Mouse (Mus musculus) liver, embryonic 14.5 days (tissue): ENCODE measurements around the gene Rps6ka2.

Experiments used
- CTCF ChIP-seq: IDR thresholded peaks from 2 replicates; pipeline ENCODE4 v1.5.1; 2016; ENCODE audit warnings: antibody characterized with exemption, low read depth, control low read depth
- EP300 ChIP-seq: IDR thresholded peaks from 2 replicates; pipeline ENCODE4 v1.6.1; 2016; ENCODE audit warnings: antibody characterized with exemption, low read depth

GRCm38 (mm10) chr17:7165524-7165923 lies 4.4 kb upstream of the Rps6ka2 start:
- TF ChIP-seq EP300 (no peak), CTCF (no peak)
